8 mouse cellular contexts compared by ENCODE assay signal in genomic region chr2:174327295-174327981, GRCm38 (mm10). TPM values are rescaled to one million over a fixed set of nuclear protein-coding genes. Genes with fewer than 3 reads are reported as not detected.
DNase-seq lines count a peak whose midpoint lies in the region; ATAC-seq and TF ChIP-seq lines count a peak whose summit lies in the region.

No protein-coding gene starts in this region.

- H3K9ac ChIP-seq in embryonic facial prominence, embryonic 13.5 days: peak overlapping the region; percentile 100
- peak overlapping the region; percentile 70 for H3K9ac ChIP-seq in heart, embryonic 11.5 days (ENCODE audit: low read depth, low read length)
- peak overlapping the region; percentile 63 for H3K9ac ChIP-seq in liver, postnatal 0 days (replicated peaks)
- H3K9ac ChIP-seq in neural tube, embryonic 13.5 days: peak overlapping the region; percentile 100

- peaks cover 3% of the 10 kb centered on the region; the same call in 1 of the 2 replicates for H3K9me3 ChIP-seq in embryonic facial prominence, embryonic 13.5 days
- no peaks in the 10 kb centered on the region for H3K9me3 ChIP-seq in heart, embryonic 11.5 days (replicated peaks; ENCODE audit: control insufficient read depth, low read length)
- no peaks in the 10 kb centered on the region for H3K9me3 ChIP-seq in liver, postnatal 0 days (ENCODE audit: low read length)
- H3K9me3 ChIP-seq in neural tube, embryonic 13.5 days: no peaks in the 10 kb centered on the region

- peak; percentile 54; the same call in 1 of the 2 replicates for ATAC-seq in embryonic facial prominence, embryonic 13.5 days (ENCODE audit: insufficient number of reproducible peaks, insufficient read depth, low FRiP score, low TSS enrichment, low read depth)
- ATAC-seq in heart, embryonic 11.5 days (replicated peaks; ENCODE audit: insufficient number of reproducible peaks, low FRiP score, low TSS enrichment): peak; percentile 27; the same call in 1 of the 2 replicates
- peak; percentile 64 for ATAC-seq in liver, postnatal 0 days
- ATAC-seq in neural tube, embryonic 13.5 days (ENCODE audit: low read depth): peak; percentile 66

- peak overlapping the region; percentile 64 for H3K27ac ChIP-seq in embryonic facial prominence, embryonic 13.5 days
- H3K27ac ChIP-seq in heart, embryonic 11.5 days (ENCODE audit: low read depth, low read length): no peak overlapping the region
- H3K27ac ChIP-seq in liver, postnatal 0 days (ENCODE audit: low read depth): peak overlapping the region; percentile 23; the same call in 1 of the 2 replicates
- H3K27ac ChIP-seq in neural tube, embryonic 13.5 days (replicated peaks): peak overlapping the region; percentile 61

- H3K27me3 ChIP-seq in C2C12 (ENCODE audit: control insufficient read depth, insufficient read depth, insufficient read length): no peaks in the 10 kb centered on the region
- H3K27me3 ChIP-seq in embryonic facial prominence, embryonic 13.5 days: no peaks in the 10 kb centered on the region
- no peaks in the 10 kb centered on the region for H3K27me3 ChIP-seq in heart, embryonic 11.5 days (ENCODE audit: control insufficient read depth, insufficient read depth, low read length)
- no peaks in the 10 kb centered on the region for H3K27me3 ChIP-seq in liver, postnatal 0 days (ENCODE audit: insufficient read depth, low read length)
- no peaks in the 10 kb centered on the region for H3K27me3 ChIP-seq in neural tube, embryonic 13.5 days

- 0 out of 2 replicates have a peak, but pooled peaks have one; percentile 25 for TF ChIP-seq EP300 in liver, postnatal 0 days (IDR thresholded peaks at IDR 0.05; ENCODE audit: low read depth)

- peaks cover 4% of the 10 kb centered on the region for H3K36me3 ChIP-seq in C2C12 (ENCODE audit: control insufficient read depth, insufficient read depth)
- H3K36me3 ChIP-seq in embryonic facial prominence, embryonic 13.5 days: 0 out of 2 replicates have a peak, but pooled peaks cover 9% of the 10 kb centered on the region
- H3K36me3 ChIP-seq in heart, embryonic 11.5 days (ENCODE audit: control insufficient read depth, insufficient read depth, low read length): no peaks in the 10 kb centered on the region
- no peaks in the 10 kb centered on the region for H3K36me3 ChIP-seq in liver, postnatal 0 days (replicated peaks; ENCODE audit: insufficient read depth, low read length)
- no peaks in the 10 kb centered on the region for H3K36me3 ChIP-seq in neural tube, embryonic 13.5 days

- TF ChIP-seq CTCF in C2C12 (IDR thresholded peaks at IDR 0.05; ENCODE audit: control insufficient read depth, insufficient read depth, insufficient read length): no peak
- no peak for TF ChIP-seq CTCF in liver, postnatal 0 days (IDR thresholded peaks at IDR 0.05; ENCODE audit: low read depth)

- DNase-seq in adrenal gland, postnatal 14 days: peak; percentile 85
- DNase-seq in kidney, postnatal 14 days: peak; percentile 71
- DNase-seq in liver, postnatal 0 days: peak; percentile 79
- DNase-seq in testis, postnatal 10 days (ENCODE audit: low spot score): peak; percentile 74

- H3K4me3 ChIP-seq in C2C12 (ENCODE audit: insufficient read depth, poor library complexity, severe bottlenecking): peak overlapping the region; percentile 69
- peak overlapping the region; percentile 83 for H3K4me3 ChIP-seq in embryonic facial prominence, embryonic 13.5 days
- peak overlapping the region; percentile 97 for H3K4me3 ChIP-seq in heart, embryonic 11.5 days (ENCODE audit: low read depth, low read length)
- peak overlapping the region; percentile 88 for H3K4me3 ChIP-seq in liver, postnatal 0 days (ENCODE audit: low read depth, low read length)
- H3K4me3 ChIP-seq in neural tube, embryonic 13.5 days: peak overlapping the region; percentile 98

- peaks cover 22% of the 10 kb centered on the region for H3K79me3 ChIP-seq in C2C12 (ENCODE audit: low read depth)

- peaks cover 47% of the 10 kb centered on the region for H3K79me2 ChIP-seq in C2C12 (ENCODE audit: control insufficient read depth, insufficient read depth)

- H3K4me1 ChIP-seq in embryonic facial prominence, embryonic 13.5 days: peaks cover 10% of the 10 kb centered on the region
- peaks cover 11% of the 10 kb centered on the region for H3K4me1 ChIP-seq in heart, embryonic 11.5 days (ENCODE audit: control insufficient read depth, insufficient read depth, low read length)
- H3K4me1 ChIP-seq in liver, postnatal 0 days (ENCODE audit: insufficient read depth): peaks cover 12% of the 10 kb centered on the region
- H3K4me1 ChIP-seq in neural tube, embryonic 13.5 days (replicated peaks): peaks cover 30% of the 10 kb centered on the region

- H3ac ChIP-seq in C2C12 (ENCODE audit: control insufficient read depth, insufficient read length, low read depth): peak overlapping the region; percentile 89

- 46% methylated on average over 64 of the region's 64 CpGs for WGBS in embryonic facial prominence, embryonic 13.5 days
- 57% methylated on average over 64 of the region's 64 CpGs for WGBS in heart, embryonic 11.5 days (ENCODE audit: insufficient replicate concordance)
- 52% methylated on average over 64 of the region's 64 CpGs for WGBS in liver, postnatal 0 days (ENCODE audit: insufficient replicate concordance)
- WGBS in neural tube, embryonic 13.5 days: 42% methylated on average over 64 of the region's 64 CpGs

- peak overlapping the region; percentile 72 for H3K4me2 ChIP-seq in embryonic facial prominence, embryonic 13.5 days
- H3K4me2 ChIP-seq in heart, embryonic 11.5 days: peak overlapping the region; percentile 82
- peak overlapping the region; percentile 96 for H3K4me2 ChIP-seq in liver, postnatal 0 days (ENCODE audit: low read depth, low read length)
- H3K4me2 ChIP-seq in neural tube, embryonic 13.5 days: peak overlapping the region; percentile 71

TF ChIP-seq in C2C12, 6 proteins besides CTCF, POLR2A, EP300 and RAD21:
- TF ChIP-seq MYOD1 (IDR thresholded peaks at IDR 0.05; ENCODE audit: control insufficient read depth, insufficient read length, low read depth) (no peak), MAX (IDR thresholded peaks at IDR 0.05) (peak; percentile 93)

RNA-seq across cellular contexts. Expression of gene Gm20721, which starts 19.1 kb away (rescaled TPM):
- polyA plus RNA-seq in C2C12 (2012; fragmentation: generic; extraction: Trizol): 2.9 TPM
- 4.6 and 5.4 TPM in 2 replicates for total RNA-seq in adrenal gland, postnatal 14 days (2021)
- 17.1 and 20.3 TPM in 2 replicates for polyA plus RNA-seq in embryonic facial prominence, embryonic 13.5 days (2015; fragmentation: Nextera tagmentation; extraction: Ambion mirVana)
- 5.6 and 8.6 TPM in 2 replicates for polyA plus RNA-seq in heart, embryonic 11.5 days (2014; fragmentation: Nextera tagmentation; extraction: Ambion mirVana)
- 1.3 and 2.9 TPM in 2 replicates for polyA plus RNA-seq in liver, postnatal 0 days (2015; fragmentation: Nextera tagmentation; extraction: Ambion mirVana)
- polyA plus RNA-seq in neural tube, embryonic 13.5 days (2015; fragmentation: Nextera tagmentation; extraction: Ambion mirVana): 14.3 and 28.0 TPM in 2 replicates

RNA-seq across cellular contexts. Expression of gene Gnas, which starts 43.3 kb away (rescaled TPM):
- 1,078 TPM for polyA plus RNA-seq in C2C12 (2012; fragmentation: generic; extraction: Trizol)
- total RNA-seq in adrenal gland, postnatal 14 days (2021): 4,967 and 5,329 TPM in 2 replicates
- polyA plus RNA-seq in embryonic facial prominence, embryonic 13.5 days (2015; fragmentation: Nextera tagmentation; extraction: Ambion mirVana): 1,664 and 1,723 TPM in 2 replicates
- 1,095 and 1,127 TPM in 2 replicates for polyA plus RNA-seq in heart, embryonic 11.5 days (2014; fragmentation: Nextera tagmentation; extraction: Ambion mirVana)
- 332 and 343 TPM in 2 replicates for polyA plus RNA-seq in liver, postnatal 0 days (2015; fragmentation: Nextera tagmentation; extraction: Ambion mirVana)
- polyA plus RNA-seq in neural tube, embryonic 13.5 days (2015; fragmentation: Nextera tagmentation; extraction: Ambion mirVana): 1,617 and 1,631 TPM in 2 replicates
